Mouse (Mus musculus) CD4-positive, CD25-positive, alpha-beta regulatory T cell, adult 4 months (primary cell): ENCODE results near the gene Eif4e2. TPM values are rescaled to one million over a fixed set of nuclear protein-coding genes. Genes with fewer than 3 reads are reported as not detected.

Experiments
- ATAC-seq: one replicate; pipeline ENCODE4 v1.8.0; 2017
- polyA plus RNA-seq, 2 experiments: library from polyadenylated mRNA; unstranded; fragments of 100-300 nt; shearing (Covaris generic); gene quantifications; one replicate each; pipeline ENCODE4 v1.2.1; 2017

Gene Eif4e2
- polyA plus RNA-seq, 2 experiments from 2014 or later, result 101 to 133 TPM

DNA sequence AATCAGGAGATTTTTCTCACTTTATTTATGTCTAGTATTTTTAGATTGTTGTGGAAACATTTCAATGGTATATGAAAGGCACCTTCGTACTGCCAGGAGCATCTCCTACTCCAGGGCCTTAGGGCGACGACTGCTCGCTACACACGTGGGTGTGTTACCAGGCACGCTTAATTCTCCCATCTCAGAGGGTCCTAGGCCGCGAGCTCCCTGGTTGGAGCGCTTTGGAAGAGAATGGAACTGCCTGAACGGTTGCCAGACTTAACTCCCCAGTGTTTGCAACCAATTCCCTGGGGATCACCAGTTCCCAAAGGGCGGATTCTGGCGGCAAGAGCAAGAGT lies 50.1 kb downstream of the Eif4e2 start:
- ATAC-seq, result no peak

DNA sequence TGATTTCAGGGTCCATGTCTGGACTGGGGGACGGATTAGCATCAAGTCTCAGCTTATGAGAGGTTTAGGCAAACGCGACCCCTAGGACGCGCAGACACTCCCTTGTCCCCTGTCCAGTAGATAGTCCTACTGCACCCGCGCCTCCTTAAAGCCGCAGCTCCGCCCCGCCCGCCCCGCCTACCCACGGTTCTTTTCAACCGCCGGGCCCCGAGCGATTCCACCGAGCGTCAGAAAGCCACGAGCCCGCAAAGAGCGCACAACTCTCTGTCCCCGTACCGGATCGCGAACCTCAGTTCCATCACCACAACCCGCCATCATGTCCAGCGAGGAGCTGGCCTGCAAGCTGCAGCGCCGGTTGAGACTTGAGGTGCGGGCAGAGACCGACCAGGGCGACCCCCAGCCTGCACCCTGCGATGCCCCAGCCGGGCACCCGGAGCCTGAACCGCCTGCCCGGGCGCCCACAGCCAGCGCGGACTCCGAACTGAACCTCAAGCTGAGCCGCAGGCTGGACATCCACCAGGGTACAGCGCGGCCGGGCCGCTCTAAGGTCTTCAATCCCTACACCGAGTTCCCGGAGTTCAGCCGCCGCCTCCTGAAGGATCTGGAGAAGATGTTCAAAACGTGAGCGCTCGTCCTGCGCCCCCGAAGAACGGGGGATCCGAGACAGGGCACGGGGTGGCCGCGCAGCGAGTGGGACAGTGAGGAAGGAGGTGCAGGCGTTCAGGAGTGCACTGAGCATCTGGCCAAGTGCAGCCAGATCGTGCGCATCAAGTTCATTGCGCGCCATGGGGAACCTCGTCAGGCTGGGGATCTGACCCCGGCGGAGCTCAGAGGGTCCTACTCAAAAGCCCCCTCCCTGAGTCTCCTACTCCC lies 50.7 kb downstream of the Eif4e2 start, which contains the start of gene Efhd1:
Efhd1 (plus strand) TSS at position 230 of the 873 bp plus-strand sequence.
- no peak for ATAC-seq

DNA sequence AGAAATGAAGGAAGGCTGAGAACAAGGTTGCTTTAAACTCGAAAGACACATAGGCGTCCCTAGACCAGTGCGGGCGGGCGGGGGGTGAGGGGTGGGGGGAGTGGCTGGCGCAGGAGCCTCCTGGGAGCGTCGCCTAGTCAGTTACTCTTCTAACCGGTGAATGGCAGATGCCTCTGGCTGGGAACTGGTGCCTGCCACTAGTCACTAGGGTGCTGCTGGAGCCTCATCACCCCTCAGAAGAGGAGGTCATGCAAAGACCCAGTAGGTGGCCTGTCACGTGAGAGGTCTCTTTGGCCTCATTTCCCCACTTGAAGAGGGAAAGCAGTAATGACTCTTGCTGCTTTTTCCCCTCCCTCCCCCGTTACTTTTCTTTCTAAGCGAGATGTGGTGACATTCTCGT lies 51.5 kb downstream of the Eif4e2 start:
- no peak for ATAC-seq

DNA sequence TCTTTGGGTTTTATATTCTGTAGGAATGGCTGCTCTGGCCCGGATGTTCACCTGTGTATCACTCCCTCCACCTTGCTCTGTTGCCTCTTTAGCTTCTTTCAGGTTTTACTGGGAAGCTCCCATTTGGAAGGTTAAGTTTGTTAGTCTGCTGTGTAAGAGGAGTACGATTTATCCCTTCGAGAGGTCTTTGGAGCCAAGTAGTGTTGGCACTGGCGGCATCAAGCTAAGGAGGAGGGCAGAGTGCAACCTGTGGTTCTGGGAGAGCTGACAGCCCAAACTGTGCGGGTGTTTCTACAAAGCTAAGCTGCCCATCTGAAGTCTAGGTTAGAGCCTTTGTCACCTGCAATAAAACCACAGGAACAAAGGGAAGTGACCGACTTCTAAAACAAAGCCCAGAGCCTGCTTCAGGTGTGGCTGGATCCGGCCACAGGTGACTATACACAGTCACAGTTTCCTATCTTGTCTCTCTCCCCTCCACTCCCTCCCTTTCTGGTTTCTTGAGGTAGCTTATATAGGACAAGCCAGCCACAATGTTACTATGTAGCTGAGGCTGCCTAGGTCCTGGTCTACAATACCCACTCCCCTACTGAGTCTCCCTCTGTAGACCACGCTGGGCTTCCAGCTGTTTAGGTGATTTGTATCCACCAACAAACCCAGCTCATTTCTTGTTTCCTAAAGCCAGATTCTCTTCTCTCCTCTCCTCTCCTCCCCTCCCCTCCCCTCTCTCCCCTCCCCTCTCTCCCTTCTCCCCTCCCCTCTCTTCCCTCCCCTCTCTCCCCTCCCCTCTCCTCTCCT lies 52.8 kb downstream of the Eif4e2 start:
- no peak for ATAC-seq

DNA sequence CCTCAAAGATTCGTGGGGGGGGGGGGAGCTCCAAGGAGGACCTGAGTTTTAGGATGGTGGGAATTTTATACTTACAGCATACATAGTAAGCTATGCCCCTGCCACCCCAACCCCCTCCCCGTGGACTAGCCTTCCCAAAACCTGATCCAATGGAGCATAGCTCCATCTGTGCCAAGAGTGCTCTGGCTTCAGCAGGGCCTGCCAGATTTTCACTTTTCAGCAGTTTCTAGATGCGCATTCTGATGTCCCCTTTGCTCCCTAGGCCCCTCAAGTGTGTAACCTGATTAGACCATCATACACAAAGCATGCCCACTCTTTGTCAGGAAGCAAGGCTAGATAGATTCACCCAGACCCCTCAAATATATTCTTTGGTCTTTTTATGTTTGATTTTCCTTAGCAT lies 56.5 kb downstream of the Eif4e2 start:
- ATAC-seq, result no peak

DNA sequence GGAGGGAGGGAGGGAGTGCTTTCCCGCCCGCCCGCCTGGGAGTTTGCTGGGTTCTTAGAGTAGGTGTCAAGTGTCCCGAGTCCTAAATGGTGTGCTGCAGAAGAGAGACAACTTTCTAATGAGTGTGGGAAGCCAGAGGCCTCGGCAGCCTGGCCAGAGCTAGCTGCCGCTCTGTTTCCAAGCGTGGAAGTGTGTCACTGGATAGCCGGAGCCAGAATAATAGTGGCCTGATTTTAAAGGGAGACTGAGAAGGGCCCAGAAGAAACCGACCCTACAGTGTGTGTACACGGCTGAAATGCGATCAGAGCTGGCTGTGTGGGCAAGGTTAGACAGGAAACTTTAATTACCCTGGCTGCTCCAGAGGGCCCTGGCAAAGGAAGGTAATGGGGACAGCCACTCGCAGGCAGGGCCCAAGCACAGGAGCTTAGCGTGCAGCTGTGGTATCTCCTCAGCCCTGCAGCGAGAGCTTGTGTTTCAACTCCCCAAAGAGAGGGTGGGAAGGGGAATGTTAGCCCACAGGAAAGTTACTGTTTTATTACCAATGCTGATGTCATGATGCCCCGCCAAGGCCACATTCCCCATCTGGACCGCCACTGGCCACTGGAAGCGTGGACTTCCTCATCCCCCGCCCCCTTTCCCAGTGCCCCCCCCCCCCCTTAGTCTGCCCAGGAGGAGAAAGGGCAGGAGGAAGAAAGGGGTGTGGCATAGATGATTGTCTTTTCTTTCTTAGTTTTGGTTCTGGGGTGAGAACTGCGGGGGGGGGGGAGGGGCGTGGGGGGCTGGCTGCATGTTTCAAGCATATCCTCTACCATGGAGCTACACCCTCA lies 57.1 kb downstream of the Eif4e2 start:
- ATAC-seq, result no peak

DNA sequence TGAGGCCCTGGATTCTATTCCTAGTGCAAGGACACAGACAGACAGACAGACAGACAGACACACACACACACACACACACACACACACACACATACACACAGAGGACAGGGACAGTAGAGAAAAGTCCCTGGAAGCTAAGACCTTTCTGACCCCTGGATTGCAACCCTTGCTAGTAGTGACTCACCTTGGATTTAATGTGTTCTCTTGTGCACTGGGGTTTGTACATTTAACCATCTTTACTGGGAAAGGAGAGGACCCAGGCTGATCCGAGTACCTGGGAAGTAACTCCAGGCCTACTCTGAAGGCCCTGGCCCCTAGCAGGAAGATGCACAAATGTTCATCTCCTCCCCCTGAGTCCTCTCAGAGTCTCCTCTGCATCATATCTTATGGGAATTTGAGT lies 57.9 kb downstream of the Eif4e2 start:
- no peak for ATAC-seq

DNA sequence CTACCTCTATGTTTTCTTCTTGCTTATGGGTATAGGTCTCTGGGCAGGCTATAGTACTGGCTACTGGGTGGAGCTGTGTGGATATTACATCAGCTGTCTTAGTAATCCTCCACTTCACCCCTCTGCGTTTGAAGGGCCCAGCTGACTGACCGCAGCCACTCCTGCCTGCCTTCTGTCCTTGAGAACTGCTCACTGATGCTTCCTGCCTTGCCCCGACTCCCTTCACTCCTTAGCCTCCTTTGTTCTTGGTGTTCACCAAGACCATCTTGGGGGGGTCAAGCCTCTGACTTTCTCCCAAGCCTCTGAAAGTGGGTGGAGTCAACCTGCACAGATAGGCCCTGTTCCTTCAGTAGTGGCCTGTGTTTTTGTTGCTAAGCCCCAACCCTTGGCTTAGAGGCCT lies 58.7 kb downstream of the Eif4e2 start:
- ATAC-seq, result no peak

DNA sequence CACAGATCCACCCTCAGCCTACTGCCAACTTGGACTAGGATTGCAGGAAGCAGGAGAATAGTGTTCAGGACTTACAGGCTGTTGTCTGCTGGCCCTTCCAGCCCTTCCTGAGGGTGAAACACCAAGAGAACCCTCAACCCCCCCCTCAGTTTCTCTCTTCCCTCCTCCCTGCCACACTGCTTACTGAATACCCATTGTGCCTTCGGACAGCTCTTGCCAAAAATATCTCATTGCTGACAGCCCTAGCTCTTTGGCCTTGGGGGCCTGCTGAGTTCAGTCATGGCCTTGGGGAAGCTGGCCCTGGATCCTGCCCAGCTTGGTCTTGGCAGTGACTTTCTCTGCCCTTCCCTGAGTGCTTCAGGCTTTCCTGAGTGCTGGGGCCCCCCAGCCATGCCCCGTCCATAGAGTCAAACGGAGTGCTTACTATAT lies 59.8 kb downstream of the Eif4e2 start:
- no peak for ATAC-seq

DNA sequence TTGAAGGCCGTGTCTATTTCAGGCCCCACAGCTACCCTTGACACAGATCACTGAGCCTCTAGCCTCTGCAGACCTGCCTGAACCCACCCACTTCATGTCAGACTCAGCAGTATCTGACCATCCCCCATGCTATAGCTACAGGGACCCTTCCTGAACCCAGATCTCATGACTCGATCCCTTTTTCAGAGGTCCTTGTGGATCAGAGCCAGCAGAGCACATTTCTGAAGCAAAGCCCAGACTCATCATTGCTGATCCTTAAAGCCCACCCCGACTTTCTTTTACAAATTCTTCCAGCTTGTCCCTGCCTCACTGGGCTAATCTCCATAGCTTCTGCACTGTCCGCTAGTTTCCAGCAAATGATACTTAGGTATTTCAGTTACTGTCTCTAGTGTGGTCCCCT lies 60.4 kb downstream of the Eif4e2 start:
- no peak for ATAC-seq

DNA sequence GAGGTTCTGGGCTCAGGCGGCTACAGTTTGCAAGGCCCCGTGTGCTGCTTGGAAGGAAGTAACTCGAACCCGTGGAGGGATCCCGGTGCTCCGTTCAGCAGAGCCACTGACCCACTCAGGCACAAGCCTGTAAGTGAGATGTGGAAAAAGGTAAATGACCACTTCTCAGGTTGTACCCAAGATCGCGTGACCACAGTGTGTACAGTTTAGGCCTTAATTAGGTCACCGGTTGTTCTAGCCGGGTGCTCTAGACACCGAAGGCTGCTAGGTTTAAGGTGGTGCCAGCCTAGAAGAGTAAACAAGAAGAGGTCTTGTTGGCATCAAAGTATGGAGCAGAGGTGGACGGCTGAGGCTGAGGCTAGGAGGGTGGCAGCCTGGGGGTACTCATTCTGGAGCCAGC lies 61.4 kb downstream of the Eif4e2 start:
- ATAC-seq, result no peak

DNA sequence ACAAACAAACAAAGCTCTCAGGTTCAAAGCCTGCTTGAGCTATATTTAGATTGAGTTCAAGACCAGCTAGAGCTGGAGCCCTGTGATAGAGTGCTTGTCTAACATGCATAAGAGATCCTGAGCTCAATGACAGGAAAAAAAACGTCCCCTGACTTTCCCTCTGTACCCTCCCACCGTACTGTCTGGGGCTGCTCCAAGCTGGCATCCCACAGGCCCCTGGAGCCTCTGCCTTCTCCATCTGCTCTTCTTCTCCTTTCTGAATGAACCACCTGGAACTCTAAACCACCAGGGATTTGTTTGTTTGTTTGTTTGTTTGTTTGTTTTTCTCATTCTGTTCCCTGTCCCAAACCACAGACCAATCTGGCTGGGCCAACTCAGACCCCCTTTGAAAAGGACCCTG lies 62.3 kb downstream of the Eif4e2 start:
- no peak for ATAC-seq

DNA sequence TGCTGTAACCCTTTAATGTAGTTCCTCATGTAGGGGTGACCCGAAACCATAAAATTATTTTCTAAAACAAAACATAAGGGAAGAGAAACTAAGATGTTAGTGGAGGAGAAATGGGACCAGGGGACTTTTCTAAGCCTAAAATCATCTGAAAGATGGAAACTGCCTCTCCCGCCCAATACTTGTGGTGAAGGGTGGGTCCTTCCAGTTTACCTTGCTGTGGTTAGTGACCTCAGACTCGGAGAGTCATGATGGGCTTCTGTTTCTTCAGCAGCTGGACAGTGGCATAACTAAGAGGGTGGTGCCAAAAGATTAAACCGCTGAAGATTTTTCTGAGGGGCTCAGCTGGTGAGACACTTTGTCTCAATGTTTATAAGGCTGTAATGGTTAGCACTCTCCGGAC lies 66.6 kb downstream of the Eif4e2 start:
- ATAC-seq, result no peak

DNA sequence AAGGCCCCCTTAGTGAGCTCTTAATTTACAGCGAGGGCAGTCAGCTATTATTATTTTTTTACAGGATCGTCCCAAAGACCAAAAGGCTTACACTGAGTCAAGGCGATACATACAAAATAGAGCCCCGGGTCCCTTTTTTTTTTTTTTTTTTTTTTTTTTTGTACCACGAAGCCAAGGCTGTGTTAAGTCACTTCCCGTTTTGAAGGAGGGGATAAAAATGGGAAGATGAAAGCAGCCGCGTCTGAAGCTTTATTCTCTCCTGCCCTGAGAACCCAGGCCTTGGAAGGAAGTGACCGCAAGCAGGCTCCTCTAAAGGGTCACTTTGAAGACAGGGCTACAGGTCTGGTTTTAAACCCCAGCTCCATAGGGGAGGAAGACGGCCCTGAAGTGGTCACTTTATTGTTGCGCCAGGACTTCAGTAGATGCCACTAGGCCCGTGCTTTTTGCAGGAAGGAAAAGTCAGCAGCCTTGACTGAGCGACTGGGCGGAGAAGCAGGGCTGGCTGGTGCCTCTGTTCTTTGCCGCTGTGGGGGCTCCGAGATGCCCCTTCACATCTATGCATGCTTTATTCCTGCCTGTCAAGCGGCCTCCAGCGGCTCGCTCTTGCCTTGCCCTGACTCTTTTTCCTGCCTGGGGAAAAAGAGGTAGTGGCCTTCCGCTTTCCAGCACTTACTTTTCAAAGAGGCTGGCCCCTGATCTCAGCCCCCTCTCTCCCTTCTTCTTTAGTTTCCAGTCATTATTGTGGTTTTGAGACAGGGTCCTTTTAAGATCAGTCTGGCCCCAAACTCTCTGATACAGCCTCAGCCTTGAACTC lies 68.1 kb downstream of the Eif4e2 start:
- ATAC-seq, result no peak

DNA sequence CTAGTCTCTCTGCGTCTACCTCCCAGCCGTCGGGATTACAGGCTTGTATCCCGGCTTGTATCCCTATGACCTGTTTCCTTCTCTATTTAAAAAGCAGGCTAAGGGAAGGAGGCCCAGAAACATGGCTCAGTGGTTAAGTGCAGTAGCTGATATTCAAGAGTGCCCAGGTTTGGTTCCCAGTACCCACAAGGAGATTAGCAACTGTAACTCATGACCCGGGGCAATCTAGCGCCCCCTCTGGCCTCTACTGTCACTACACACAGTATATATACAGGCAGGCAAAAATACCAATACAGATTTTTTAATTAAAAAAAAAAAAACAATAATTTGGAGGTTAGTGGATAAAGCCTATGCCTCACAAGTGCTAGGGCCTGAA lies 68.7 kb downstream of the Eif4e2 start:
- no peak for ATAC-seq

DNA sequence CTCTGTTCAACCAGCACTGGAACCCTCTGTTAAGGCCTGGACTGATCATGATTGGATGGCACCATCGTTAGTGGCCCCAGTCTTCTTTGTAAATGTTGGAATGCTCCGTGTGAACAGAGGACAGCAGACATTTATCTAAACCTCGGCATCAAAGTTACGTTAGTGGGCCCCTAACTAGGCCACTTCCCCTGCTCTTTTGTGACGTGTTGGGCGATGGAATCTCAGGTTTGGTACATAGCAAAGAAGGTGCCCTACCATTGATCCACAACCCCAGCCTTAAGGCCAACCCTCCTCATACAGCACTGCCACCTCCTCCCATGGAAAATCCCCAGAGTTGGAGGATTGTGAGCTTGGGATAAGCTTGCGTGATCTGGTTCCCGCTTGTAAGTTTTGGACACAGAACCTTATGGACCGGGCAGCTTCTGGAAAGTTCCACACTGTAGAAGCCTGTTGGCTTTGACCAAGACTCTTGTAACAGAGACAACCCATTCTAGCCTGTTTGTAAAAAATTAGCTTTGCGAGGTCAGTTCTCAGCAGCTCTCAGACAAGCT lies 69.8 kb downstream of the Eif4e2 start:
- ATAC-seq, result no peak

DNA sequence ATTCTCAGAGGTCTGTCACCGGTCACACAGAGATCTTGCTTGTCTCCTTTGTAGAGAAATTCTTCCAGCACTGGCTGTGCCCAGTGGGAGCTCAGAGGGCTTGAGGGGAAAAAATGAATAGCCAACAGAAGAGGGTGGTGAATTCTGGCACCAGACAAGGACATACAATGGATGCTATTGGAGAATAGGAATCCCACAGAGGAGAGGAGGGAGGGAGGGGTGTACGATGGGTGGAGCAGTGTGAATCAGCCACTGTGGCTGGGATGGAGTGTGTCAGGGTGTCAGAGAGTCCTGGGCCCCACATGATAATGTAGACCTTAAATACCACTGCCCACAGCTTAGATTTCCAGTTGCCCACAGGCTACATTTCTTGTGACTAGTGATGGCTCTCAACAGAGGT lies 73.4 kb downstream of the Eif4e2 start:
- ATAC-seq, result no peak
